Mouse (Mus musculus) kidney, postnatal 10 days (tissue): ENCODE measurements at regions not wholly inside any gene's neighbourhood (a gene's known extent, or its start where the extent isn't known, plus 50 kb on each side); places are given as distances from the start of the nearest gene placed in this dataset.
A peak's percentile ranks its signal among the peaks of the same experiment; 100 is the strongest.

Experiments
- DNase-seq: peaks from one replicate; pipeline ENCODE4 v3.0.0; 2021; ENCODE audit warnings: mixed read lengths

- DNase-seq = peak; percentile 15
These were observed 162.9 kb upstream of the Prok2 start for GRCm38 (mm10) chr6:99889055-99889454.

DNA sequence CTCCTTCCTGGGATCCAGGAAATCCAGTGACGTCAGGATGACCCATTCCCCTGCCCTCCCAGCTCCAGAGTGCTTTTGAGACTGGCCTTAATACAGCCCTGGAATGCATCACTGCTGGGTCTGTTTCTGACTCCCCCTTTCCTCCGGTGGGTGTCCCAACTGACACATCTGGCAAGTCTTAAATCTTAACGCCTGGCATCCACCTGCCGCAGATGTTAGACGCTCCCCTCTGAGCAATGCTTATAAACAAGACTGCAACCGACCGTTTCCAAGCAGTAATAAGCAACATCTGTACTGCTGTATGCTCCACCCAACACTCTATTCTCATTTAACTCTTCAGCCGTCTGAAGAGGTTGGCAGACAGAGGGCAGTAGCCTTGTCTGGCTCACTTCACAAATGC is 161.7 kb upstream of the Prok2 start:
- no peak for DNase-seq

DNA sequence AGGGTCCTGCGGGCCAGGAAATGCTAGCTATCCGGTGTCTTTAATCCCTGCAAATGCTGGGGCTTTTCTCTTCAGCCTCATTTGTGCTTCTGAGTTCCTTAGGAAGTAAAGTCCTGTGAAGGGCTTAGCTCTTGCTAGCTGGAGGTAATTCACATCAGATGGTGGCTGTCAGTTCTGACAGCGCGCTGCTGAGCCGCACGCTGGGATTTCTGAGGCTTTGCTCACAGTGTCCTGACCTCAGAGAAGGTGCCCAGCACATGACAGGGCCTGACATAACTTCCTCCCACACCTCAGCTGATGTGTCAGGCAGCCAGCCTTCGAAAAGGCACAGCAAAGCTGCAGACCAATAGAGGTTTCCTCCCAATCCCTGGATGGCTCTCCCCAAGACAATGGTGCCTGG is 158.6 kb upstream of the Prok2 start:
- no peak for DNase-seq

DNA sequence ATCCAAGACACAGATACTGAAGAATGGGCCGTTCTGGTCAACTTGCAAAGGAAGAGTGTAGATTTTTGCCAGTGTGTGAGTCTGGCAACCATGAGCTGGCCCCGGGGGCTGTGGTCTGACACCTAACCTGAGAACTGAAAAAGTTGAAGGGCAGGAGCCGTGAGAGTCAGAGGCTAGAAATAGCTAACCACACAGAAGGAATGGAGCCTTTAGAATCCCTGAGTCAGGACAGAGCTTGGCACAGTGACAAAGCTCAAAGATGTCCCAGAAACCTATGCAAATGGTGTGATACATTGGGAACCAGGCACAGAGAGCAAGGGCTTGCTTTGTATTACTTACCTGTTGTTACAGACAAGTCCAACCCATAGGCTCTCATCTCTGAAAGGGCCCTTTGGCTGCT is 157.9 kb upstream of the Prok2 start:
- DNase-seq = peak; percentile 24

- DNase-seq = no peak
These were observed 155.4 kb upstream of the Prok2 start for GRCm38 (mm10) chr6:99881606-99882005.

DNA sequence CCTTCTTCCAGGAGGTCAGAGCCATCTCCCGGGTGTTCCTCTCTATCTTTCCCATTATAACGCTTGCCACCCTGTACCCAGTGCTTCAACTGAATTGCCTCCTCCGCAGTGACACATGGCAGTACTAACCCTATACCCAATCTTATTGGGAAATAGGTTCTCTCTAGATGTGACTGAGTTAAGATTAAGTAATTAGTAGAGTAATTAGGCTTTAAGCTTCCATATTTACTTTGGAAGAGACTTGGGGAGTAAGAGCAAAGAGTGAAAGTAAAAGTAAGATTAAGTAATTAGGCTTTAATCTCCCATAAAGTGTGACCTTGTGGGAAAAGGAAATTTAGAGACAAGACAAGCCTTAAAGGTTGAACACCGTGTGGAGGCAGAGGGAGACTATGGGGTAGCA is 148.7 kb upstream of the Prok2 start:
- no peak for DNase-seq

- no peak for DNase-seq
These were observed 147.8 kb upstream of the Prok2 start for GRCm38 (mm10) chr6:99874029-99874428.

GRCm38 (mm10) chr6:99866061-99866460 is 139.9 kb upstream of the Prok2 start:
- DNase-seq = no peak

DNA sequence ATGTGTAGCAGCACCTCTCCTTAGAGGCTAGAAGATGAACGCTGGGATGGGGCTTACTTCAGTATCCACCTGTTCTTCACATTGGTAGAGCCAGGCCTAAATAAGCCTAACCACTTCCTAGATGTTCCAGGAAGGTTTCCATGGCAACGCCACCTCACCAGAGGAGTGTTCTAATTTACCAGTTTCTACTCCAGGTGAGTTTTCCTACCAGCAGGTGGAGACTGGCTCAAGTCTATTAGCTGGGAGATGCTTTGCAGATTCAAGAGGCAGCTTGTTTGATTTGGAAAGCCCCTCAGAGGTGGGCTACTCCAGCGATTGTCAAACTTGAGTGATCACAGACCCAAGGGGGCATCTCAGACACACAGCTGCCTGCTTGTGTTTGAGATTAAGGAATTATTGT is 138.8 kb upstream of the Prok2 start:
- peak; percentile 25 for DNase-seq

DNA sequence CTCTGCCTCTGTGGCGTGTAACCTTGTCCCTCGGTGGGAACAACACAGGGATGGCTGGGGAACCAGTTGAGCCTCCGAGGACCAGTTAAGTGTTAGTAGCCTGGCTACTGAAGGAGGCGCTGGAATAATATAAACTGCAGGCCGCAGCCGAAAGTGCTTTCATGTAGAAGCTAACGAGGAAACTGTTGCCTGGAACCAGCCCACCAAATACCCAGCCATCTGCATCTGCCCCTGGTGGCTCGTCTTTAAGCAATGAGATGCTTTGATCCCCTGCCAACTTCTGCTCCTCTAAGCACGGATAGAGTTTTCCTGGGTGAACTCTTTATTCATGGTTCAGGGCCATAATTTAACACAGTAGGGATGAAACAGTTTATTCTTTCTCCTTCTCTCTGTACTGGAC is 137.2 kb upstream of the Prok2 start:
- no peak for DNase-seq

DNA sequence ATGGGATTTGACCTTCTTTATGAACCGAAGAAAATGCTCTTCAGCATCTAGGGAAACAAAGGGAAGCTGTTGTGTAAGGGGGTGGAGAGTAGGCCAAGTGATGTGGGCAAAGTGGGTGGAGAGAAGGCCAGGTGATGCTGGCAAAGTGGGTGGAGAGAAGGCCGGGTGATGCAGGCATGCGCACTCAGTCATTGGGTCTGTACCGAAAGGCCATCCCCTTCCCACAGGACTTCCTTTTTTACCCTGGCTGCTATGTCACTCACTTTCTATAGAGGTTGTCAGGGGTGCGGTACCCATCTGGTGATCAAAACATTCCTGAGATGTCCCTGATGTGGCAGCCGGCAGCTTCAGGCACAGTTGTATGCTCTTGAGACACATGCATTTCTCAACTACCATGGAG is 131.2 kb upstream of the Prok2 start:
- DNase-seq = no peak

- DNase-seq = peak; percentile 26
These were observed 127.5 kb upstream of the Prok2 start for GRCm38 (mm10) chr6:99853716-99854115.

DNA sequence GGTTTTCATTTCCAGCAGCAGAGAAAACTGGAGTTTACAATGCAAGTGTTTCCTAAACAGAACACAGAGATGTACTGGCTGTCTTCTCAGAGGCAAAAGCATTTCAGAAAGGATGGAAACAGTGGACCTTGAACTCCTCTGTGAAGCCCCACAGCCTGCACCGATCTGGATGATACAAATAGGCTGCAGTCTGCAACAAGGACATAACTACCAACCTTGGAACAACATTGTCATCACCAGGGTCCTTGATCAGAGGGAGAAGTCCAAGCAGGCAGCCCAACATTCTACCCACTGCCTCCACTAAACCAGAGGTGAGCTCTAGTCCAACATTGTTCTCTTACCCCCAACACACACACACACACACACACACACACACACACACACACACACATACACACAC is 124.5 kb upstream of the Prok2 start:
- no peak for DNase-seq

DNA sequence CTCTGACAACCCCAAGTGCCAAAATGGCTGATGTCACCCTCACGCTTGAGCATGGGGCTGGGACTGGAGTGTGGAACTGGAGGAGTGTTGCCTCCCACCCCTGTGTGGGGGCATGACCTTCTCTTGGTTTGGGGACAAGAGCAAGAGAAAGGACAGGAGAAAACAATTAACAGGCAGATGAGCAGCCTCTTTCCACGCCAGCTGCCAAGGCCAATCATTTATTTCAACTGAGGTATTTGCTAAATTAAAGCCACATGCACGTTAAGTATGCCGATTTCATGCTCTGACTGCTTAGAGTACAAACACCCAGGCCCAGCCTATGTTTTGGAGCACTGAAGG is 119.3 kb upstream of the Prok2 start:
- DNase-seq = no peak

- no peak for DNase-seq
These were observed 118.7 kb upstream of the Prok2 start for GRCm38 (mm10) chr6:99844775-99845507.

GRCm38 (mm10) chr6:99843507-99843906 is 117.3 kb upstream of the Prok2 start:
- no peak for DNase-seq

GRCm38 (mm10) chr6:99842723-99843122 is 116.5 kb upstream of the Prok2 start:
- no peak for DNase-seq

DNA sequence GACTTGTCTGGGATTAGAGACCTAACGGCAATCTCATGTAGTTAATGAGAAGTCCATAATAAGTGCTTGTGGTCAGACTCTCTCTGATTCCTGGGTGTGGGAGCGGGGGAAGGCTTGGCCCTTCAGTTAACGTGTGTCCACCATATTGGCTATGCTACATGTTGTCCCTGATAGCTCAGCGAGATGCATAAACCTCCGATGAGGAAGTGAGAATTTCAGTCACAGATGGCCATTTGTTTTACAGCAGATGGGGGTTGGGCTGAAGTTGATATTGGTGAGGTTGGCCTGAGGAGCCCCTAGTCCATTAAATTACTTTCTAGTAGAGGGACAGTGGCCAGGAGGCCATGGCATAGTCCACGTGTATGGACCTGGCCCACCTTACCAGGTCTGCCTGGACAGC is 114.6 kb upstream of the Prok2 start:
- no peak for DNase-seq

DNA sequence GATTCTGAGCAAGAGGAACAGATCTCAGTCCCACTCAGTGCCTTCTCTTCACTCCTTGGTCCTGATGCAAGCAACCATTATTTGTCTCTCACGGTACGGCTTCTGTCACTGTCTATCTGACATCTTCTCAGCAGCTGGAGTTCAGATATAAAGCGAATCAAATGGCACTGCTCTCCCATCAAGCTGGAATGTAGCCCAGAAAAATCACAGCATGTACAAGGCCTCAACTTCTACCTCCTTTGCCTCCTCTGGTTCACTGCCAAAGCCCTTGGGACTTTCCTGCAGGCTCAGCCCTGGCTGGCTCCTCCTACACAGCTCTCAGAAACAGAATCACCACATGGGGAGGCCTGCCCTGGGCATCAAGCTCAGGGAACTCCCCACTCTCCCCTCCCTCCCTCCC is 107.1 kb upstream of the Prok2 start:
- DNase-seq = peak; percentile 75

- no peak for DNase-seq
These were observed 101.4 kb upstream of the Prok2 start for GRCm38 (mm10) chr6:99827625-99828024.

DNA sequence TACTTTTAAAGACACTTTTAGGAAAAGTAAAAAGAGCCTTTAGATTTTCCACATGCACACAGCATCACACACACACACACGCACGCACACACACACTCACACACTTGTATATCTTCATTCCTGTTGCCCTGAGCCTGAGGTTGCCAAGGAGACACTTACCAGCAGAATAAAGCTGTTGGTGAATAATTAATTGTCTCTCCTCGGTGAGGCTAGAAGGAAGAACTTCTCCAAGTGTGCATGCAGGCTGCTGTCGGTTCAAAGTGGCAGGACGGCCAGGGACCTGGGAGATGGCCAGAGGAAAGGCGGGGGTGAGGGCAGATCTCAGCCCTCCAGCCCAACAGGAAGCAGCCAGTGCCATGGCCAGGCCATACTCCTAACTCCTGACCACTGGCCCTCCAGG is 98.6 kb upstream of the Prok2 start:
- peak; percentile 56 for DNase-seq

DNA sequence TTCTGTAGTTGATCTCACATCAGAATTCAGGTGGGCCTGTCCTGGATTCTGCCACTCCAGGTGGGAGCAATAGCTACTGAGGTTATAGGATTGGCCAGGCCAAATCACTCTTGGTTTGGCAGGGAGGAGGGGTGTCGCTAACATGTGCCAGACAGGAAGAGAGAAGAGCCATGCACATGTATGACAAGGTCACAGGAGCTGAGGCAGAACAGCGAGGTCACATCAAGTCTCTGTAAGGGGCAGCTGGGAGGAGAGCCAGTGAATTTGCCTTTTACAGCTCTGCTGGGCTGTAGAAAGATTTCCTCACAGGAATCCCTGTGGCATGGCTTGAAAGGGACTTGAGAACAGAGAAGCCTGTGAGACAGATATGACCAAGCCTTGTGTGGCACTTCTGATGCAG is 96.3 kb upstream of the Prok2 start:
- DNase-seq = no peak

- DNase-seq = peak; percentile 75
These were observed 93.2 kb upstream of the Prok2 start for GRCm38 (mm10) chr6:99819255-99819929.

DNA sequence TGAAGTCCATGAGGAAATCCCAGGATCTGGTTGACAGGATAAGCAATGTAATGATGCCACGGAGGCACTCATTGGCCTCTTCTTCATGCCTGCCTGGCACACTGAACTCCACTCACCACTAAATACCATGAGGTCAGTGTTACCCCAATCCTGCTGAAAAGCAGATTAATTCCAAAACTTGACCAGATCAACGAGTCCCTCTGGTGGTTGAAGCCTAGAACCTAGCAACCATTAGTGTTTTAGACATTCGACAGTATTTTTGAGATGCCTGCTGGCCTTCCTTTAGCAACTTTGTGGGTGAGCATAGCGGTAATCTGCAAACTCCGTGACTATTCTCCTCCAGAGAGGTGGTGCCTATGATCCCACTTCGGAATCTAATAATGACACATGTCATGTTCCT is 92.3 kb upstream of the Prok2 start:
- no peak for DNase-seq

GRCm38 (mm10) chr6:99817245-99817644 is 91.1 kb upstream of the Prok2 start:
- no peak for DNase-seq
